Mouse (Mus musculus): ENCODE results near the gene Plekhm2.

Gene Plekhm2

GRCm38 (mm10) chr4:141601148-141601862, 63.4 kb downstream of the Plekhm2 start:
- DNase-seq: no peak

- no peak for DNase-seq
Measured at GRCm38 (mm10) chr4:141600364-141600763, 64.3 kb downstream of the Plekhm2 start.

- DNase-seq: no peak
Measured at GRCm38 (mm10) chr4:141599251-141600141, 65.2 kb downstream of the Plekhm2 start.

- DNase-seq: no peak
Measured at GRCm38 (mm10) chr4:141598894-141599250, 65.8 kb downstream of the Plekhm2 start.

GRCm38 (mm10) chr4:141598199-141598893, 66.4 kb downstream of the Plekhm2 start:
- no peak for DNase-seq

GRCm38 (mm10) chr4:141596700-141597328, 67.9 kb downstream of the Plekhm2 start:
- no peak for DNase-seq

GRCm38 (mm10) chr4:141595605-141596268, 69.0 kb downstream of the Plekhm2 start:
- DNase-seq: no peak

GRCm38 (mm10) chr4:141595138-141595537, 69.6 kb downstream of the Plekhm2 start:
- DNase-seq: no peak

GRCm38 (mm10) chr4:141591547-141591946, 73.2 kb downstream of the Plekhm2 start:
- peak; percentile 48 for DNase-seq

- DNase-seq: no peak
Measured at GRCm38 (mm10) chr4:141583919-141584318, 80.8 kb downstream of the Plekhm2 start.

GRCm38 (mm10) chr4:141581051-141581450, 83.6 kb downstream of the Plekhm2 start:
- no peak for DNase-seq

- DNase-seq: no peak
Measured at GRCm38 (mm10) chr4:141578833-141579232, 85.9 kb downstream of the Plekhm2 start.

GRCm38 (mm10) chr4:141576877-141577276, 87.8 kb downstream of the Plekhm2 start:
- DNase-seq: no peak

GRCm38 (mm10) chr4:141576404-141576803, 88.3 kb downstream of the Plekhm2 start:
- DNase-seq: no peak
